Mouse (Mus musculus): Measurements from ENCODE around the gene Fam50b. TPM values are rescaled to one million over a fixed set of nuclear protein-coding genes. Genes with fewer than 3 reads are reported as not detected.

The Fam50b gene
- polyA plus RNA-seq, 1 experiment from 2014 or later, result not detected

DNA sequence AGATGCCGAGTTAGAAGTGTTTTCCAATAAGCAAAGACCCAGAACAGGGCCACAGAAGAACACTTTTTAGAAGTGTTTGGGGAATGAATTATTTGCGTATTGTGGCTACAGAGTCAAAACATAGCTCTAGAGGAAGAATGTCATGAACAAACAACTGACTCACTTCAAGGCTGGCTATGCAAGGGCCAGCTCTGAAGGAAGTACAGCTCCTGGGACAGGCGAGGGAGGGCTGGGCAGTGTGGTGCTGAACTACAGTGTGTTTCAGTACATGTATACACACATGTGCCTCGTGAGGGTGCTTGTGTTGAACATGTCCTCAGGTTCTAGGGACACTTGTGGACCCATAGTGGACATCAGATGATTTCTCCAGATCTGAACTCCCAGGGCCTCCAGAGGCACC lies 25.1 kb upstream of the Fam50b start:
- H3K27me3 ChIP-seq, result no peaks in the 10 kb centered on the region
- DNase-seq (ENCODE audit: low read depth, low spot score) (no peak), ATAC-seq (no peak)
- ChIA-PET CTCF (interaction anchor here (1.1 to 1.3 kb wide), 3 partner anchors 9 to 149 kb away, joined by 3 to 5 read pairs (median 3); no protein-coding TSS in a partner anchor), POLR2A (no interaction called here)
- in situ Hi-C loops (cut with MboI; ENCODE audit: low pct_unique_long_range_greater_than_20kb), result no loop called here
- TF ChIP-seq CTCF (IDR thresholded peaks at IDR 0.05), result no peak

DNA sequence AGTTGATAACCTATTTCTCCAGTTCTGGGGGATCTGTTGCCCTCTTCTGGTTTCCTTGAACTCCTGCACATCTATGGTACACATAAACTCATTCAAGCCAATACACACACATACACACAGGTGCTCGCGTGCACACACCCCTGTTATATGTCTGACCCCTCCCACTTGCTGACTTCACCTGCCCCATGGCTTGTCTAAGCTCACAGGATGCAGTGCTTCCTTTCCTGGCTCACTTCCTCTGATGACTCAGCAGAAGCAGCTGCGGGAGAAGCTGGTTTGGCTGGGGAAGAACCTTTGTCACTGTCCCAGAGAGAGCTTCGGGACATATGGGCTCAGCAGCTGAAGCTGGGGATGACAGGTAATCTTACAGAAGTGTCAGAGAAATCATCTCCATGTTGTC lies 23.2 kb upstream of the Fam50b start:
- ChIA-PET POLR2A (no interaction called here), CTCF (interaction anchor here (2.0 kb wide), 1 partner anchor 13 kb away, joined by 6 read pairs; no protein-coding TSS in a partner anchor)
- no peak for ATAC-seq
- peak; percentile 26 for TF ChIP-seq CTCF (IDR thresholded peaks at IDR 0.05)
- in situ Hi-C loops (cut with MboI; ENCODE audit: low pct_unique_long_range_greater_than_20kb), result no loop called here
- DNase-seq (ENCODE audit: low read depth, low spot score), result no peak
- no peaks in the 10 kb centered on the region for H3K27me3 ChIP-seq

DNA sequence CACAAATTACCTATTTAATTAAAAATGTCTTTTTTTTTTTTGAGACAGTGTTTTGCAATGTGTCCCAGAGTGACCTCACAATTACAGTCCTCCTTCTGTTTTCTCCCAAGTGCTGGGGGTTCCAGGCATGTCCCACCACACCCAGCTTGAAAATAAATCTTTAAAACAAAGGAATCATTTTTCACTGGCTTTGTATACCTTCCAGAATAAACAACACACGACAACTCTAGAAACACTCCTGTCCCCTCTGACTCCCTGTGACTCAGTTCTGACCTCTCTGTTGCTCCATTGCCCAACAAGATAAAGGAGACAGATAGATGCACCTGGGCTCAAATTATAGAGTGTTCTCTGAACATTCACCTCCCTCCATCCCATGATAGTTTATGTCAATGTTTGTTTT lies 21.8 kb upstream of the Fam50b start:
- in situ Hi-C loops (cut with MboI; ENCODE audit: low pct_unique_long_range_greater_than_20kb), result no loop called here
- ChIA-PET CTCF (interaction anchor here (1.0 to 2.0 kb wide), 2 partner anchors 11 to 15 kb away, joined by 3 to 6 read pairs; no protein-coding TSS in a partner anchor), POLR2A (interaction anchor here (0.5 kb wide), 1 partner anchor 11 kb away, joined by 3 read pairs; no protein-coding TSS in a partner anchor)
- no peak for TF ChIP-seq CTCF (IDR thresholded peaks at IDR 0.05)
- H3K27me3 ChIP-seq, result no peaks in the 10 kb centered on the region
- ATAC-seq (no peak), DNase-seq (ENCODE audit: low read depth, low spot score) (no peak)

DNA sequence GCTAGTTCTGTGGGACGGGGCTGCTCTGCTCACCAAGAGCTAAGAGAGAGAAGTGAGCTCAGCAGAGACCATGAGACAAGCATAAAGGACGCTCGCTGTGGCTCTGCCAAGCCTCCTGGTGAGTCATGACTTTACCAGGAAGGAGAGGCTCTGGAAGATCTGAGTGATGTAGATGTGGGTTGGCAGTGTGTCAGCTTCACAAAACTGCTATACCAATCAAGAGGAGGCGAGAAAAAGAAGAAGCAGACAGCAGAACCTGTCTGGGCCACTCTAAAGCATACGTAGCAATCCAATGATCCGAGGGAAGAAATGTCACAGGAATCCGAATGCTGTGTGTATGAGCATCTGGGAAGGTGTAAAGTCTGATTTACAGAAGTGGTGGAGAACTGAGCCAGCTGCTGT lies 19.2 kb upstream of the Fam50b start:
- POLR2A ChIA-PET, result interaction anchor here (0.7 to 2.1 kb wide), 3 partner anchors 10 to 64 kb away, joined by 4 to 6 read pairs (median 4); no protein-coding TSS in a partner anchor
- CTCF ChIA-PET, result interaction anchor here (0.9 to 1.9 kb wide), 4 partner anchors 10 to 21 kb away, joined by 3 to 9 read pairs (median 4); no protein-coding TSS in a partner anchor
- in situ Hi-C loops (cut with MboI; ENCODE audit: low pct_unique_long_range_greater_than_20kb), result no loop called here
- DNase-seq (ENCODE audit: low read depth, low spot score) (peak; percentile 88), ATAC-seq (peak; percentile 91)
- no peaks in the 10 kb centered on the region for H3K27me3 ChIP-seq
- TF ChIP-seq CTCF (IDR thresholded peaks at IDR 0.05), result no peak

DNA sequence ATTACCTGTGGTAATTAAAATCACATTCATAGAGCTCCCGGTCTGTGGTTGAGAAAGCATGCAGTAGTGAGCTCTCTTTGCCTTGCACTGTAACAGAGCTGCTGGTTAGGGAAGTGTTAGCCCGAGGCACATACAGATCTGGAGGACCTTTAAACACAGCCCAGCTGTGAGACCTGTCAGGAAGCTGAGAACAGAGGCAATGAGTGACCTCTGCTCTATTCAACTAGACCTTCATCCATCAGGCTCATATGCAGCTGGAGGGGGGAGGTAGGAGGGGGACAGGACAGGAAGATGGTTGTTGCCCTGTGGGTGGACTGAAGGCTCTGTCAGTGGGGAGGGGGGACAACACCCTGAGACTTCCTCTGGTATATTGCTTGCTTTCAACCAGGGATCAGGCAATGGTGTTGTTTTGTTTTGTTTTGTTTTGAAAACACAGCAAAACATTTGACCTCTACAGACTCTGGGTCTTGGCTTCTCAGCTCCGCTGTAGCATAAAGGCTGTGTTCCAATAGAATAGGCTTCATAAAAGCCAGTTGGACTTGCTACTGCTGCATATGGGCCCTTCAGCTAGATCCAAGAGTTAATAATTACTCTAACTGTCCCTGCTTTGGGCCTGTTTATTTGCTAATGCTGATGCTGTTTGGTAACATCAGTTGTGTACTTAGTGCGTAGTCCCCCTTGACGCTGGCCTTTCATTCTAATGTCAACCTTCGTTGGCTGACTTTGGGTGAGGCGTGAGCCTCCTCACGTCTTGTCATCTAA lies 9.6 kb upstream of the Fam50b start:
- ATAC-seq (no peak), DNase-seq (ENCODE audit: low read depth, low spot score) (no peak)
- POLR2A ChIA-PET, result interaction anchor here (0.6 to 2.3 kb wide), 2 partner anchors 11 to 46 kb away, joined by 4 to 6 read pairs; no protein-coding TSS in a partner anchor
- H3K27me3 ChIP-seq, result no peaks in the 10 kb centered on the region
- in situ Hi-C loops (cut with MboI; ENCODE audit: low pct_unique_long_range_greater_than_20kb), result loop anchor here (5.0 kb wide), 1 partner anchor 73 kb away; the partner anchor contains the start of gene Pxdc1
- CTCF ChIA-PET, result interaction anchor here (1.0 to 2.1 kb wide), 8 partner anchors 9 to 82 kb away, joined by 3 to 9 read pairs (median 4); no protein-coding TSS in a partner anchor
- no peak for TF ChIP-seq CTCF (IDR thresholded peaks at IDR 0.05)

DNA sequence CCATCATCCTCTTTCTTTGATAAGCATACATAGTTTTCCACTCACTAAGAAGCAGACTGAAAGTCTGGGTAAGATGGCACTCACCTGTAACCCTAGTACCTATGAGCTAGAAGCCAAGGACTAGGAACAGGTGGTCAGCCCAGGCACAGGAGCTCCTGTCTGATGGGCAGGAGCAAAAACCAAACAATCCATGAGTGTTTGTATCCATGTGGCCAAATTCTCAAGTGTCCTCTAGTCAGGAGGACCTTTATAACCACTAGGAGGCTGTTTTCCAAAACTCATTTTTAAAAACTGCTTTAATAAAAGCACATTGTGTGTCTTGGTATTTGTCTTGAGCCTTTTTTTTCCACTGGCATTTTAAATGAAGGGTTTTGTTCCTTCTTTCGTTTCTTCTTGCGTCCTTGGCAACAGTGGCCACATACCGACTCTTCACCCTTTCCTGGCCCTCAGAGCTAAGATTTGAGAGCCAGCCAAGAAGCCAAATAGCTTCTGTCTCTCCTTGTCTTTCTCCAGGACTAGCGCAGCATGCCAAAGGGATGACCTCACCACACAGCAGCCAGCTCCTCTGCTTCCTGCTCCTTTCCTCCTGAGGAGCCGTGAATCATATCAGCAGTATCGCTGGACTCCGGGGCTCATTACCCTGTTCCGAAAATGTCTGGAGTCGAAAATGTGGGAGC lies 8.7 kb upstream of the Fam50b start:
- peak; percentile 25 for TF ChIP-seq CTCF (IDR thresholded peaks at IDR 0.05)
- CTCF ChIA-PET, result interaction anchor here (0.9 to 2.0 kb wide), 8 partner anchors 9 to 143 kb away, joined by 3 to 9 read pairs (median 3); no protein-coding TSS in a partner anchor
- DNase-seq (ENCODE audit: low read depth, low spot score) (peak; percentile 85), ATAC-seq (peak; percentile 96)
- H3K27me3 ChIP-seq, result no peaks in the 10 kb centered on the region
- POLR2A ChIA-PET, result interaction anchor here (1.2 to 2.7 kb wide), 3 partner anchors 11 to 75 kb away, joined by 3 to 7 read pairs (median 6); no protein-coding TSS in a partner anchor
- in situ Hi-C loops (cut with MboI; ENCODE audit: low pct_unique_long_range_greater_than_20kb), result loop anchor here (5.0 kb wide), 1 partner anchor 74 kb away; the partner anchor contains the start of gene Pxdc1

DNA sequence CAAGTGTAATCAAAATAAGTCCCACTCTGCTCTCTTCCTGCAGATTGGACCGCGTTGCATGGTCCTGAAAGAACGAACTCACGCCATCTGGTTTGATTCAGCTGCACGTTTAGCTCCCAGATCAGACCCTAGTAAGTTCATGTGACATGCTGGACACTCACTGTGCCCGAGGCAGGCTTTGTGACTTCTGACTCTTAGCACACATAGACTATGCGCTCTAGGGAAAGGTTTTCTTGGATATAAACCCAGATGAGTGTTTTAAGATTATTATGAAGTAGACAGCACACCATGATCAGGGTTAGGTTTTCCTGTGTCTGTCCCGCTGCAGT lies 8.2 kb upstream of the Fam50b start:
- no peaks in the 10 kb centered on the region for H3K27me3 ChIP-seq
- ChIA-PET CTCF (interaction anchor here (0.9 to 2.0 kb wide), 5 partner anchors 10 to 142 kb away, joined by 3 to 9 read pairs (median 3); no protein-coding TSS in a partner anchor), POLR2A (interaction anchor here (1.2 to 2.7 kb wide), 3 partner anchors 12 to 75 kb away, joined by 3 to 7 read pairs (median 6); no protein-coding TSS in a partner anchor)
- DNase-seq (ENCODE audit: low read depth, low spot score), result no peak
- in situ Hi-C loops (cut with MboI; ENCODE audit: low pct_unique_long_range_greater_than_20kb), result loop anchor here (5.0 kb wide), 1 partner anchor 74 kb away; the partner anchor contains the start of gene Pxdc1
- TF ChIP-seq CTCF (IDR thresholded peaks at IDR 0.05), result no peak
- ATAC-seq, result peak; percentile 60

DNA sequence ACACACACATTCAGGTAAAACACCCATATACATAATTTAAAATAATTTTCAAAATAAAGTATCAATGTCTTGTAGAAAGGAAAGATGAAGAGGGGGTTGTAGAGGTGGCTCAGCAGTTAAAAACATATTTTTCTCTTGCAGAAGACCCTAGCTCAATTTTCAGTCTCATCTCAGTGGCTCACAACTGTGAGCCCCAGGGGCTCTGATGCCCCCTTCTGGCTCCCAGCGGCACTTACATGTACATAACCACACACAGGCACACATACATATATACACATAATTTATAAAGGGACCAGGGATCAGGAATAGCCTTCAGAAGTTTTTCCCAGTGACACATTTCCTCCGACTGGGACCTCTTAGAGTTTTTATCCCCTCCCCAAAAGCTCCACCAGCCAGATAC lies 7.6 kb upstream of the Fam50b start:
- POLR2A ChIA-PET, result interaction anchor here (0.6 to 2.7 kb wide), 4 partner anchors 62 to 112 kb away, joined by 3 to 7 read pairs (median 4); no protein-coding TSS in a partner anchor
- in situ Hi-C loops (cut with MboI; ENCODE audit: low pct_unique_long_range_greater_than_20kb), result loop anchor here (5.0 kb wide), 1 partner anchor 75 kb away; the partner anchor contains the start of gene Pxdc1
- no peaks in the 10 kb centered on the region for H3K27me3 ChIP-seq
- peak; percentile 46 for TF ChIP-seq CTCF (IDR thresholded peaks at IDR 0.05)
- DNase-seq (ENCODE audit: low read depth, low spot score) (no peak), ATAC-seq (no peak)
- CTCF ChIA-PET, result interaction anchor here (1.4 to 2.0 kb wide), 2 partner anchors 11 to 76 kb away, joined by 3 to 9 read pairs; no protein-coding TSS in a partner anchor

DNA sequence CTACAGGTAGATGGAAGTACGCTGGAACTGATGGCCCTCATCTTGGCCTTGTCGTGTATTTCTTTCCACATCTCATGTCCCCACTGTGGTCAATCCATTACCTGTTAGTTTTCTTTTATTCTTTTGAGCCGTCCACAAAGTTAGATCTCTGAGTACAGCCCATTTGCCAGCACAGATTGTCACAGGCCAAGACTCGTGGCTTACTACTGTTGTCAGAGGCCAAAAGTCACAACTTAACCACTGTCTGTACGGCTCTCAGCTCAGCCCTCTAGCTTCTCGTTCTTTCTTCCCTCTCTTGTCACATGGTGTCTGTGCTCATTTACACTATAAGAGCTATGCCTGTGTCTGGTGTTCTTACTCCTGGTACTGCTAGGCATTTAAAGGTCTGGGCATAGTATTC lies 3.1 kb upstream of the Fam50b start:
- no peaks in the 10 kb centered on the region for H3K27me3 ChIP-seq
- ChIA-PET CTCF (interaction anchor here (0.9 to 1.0 kb wide), 2 partner anchors 11 to 15 kb away, joined by 3 to 4 read pairs; no protein-coding TSS in a partner anchor), POLR2A (interaction anchor here (0.7 kb wide), 1 partner anchor 83 kb away, joined by 5 read pairs; no protein-coding TSS in a partner anchor)
- TF ChIP-seq CTCF (IDR thresholded peaks at IDR 0.05), result no peak
- in situ Hi-C loops (cut with MboI; ENCODE audit: low pct_unique_long_range_greater_than_20kb), result no loop called here
- no peak for ATAC-seq
- DNase-seq (ENCODE audit: low read depth, low spot score), result no peak

DNA sequence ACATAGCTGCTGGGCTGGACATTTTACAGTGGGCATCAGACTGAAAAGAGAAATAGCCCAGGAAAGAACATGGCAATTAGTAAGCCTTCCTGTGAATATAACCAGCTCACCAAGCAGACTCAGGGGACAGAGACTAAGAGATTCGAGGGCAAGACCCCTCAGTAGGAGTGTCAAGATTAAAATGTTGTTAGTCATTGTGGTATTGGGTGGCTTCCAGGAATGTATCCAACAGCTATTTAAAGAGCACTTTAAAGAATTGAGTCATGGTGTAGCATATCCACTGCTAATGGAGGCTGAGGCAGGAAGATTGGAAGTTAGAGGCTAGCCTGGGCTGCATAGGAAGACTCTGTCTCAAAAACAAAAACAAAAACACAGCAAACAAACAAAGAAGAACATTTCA lies 870 bp upstream of the Fam50b start:
- in situ Hi-C loops (cut with MboI; ENCODE audit: low pct_unique_long_range_greater_than_20kb), result no loop called here
- ChIA-PET CTCF (interaction anchor here (0.8 to 2.1 kb wide), 4 partner anchors 12 to 55 kb away, joined by 3 to 6 read pairs (median 3); no protein-coding TSS in a partner anchor), POLR2A (interaction anchor here (0.9 to 1.6 kb wide), 2 partner anchors 13 to 81 kb away, joined by 3 to 4 read pairs; no protein-coding TSS in a partner anchor)
- no peak for TF ChIP-seq CTCF (IDR thresholded peaks at IDR 0.05)
- DNase-seq (ENCODE audit: low read depth, low spot score), result no peak
- H3K27me3 ChIP-seq, result no peaks in the 10 kb centered on the region
- ATAC-seq, result no peak

All from Patski (cell line).